Mouse (Mus musculus): ENCODE measurements at regions not wholly inside any gene's neighbourhood (a gene's known extent, or its start where the extent isn't known, plus 50 kb on each side); places are given as distances from the start of the nearest gene placed in this dataset.
A peak's percentile ranks its signal among the peaks of the same experiment; 100 is the strongest.

- DNase-seq (ENCODE audit: low spot score) = peak; percentile 45
These were observed 4882.6 kb downstream of the 9330182O14Rik start for GRCm38 (mm10) chr15:45016741-45017140.

GRCm38 (mm10) chr15:45018086-45018485 is 4883.9 kb downstream of the 9330182O14Rik start:
- DNase-seq (ENCODE audit: low spot score) = peak; percentile 49

- DNase-seq (ENCODE audit: low spot score) = peak; percentile 50
These were observed 4887.6 kb downstream of the 9330182O14Rik start for GRCm38 (mm10) chr15:45021790-45022189.

All from left cerebral cortex, adult 11 months (tissue).